In the genomic region with DNA sequence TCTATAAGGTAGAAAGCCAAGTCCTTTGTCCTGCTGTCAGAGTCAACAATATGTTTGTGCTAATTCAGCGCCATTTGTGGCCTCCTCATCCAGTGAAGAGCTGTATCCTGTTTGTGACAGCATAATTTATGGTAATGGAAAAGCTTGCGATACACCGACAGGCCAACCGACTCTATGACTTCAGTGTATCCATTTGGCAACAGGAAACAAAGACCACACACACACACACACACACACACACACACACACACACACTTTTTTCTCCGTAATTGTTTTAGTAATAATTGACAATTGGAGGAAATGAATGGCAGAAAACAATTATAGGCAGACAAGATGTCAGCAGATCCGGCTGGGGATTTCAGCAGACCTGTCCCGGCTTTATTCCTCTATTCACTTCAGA, we compare ENCODE assay signal across 10 mouse cellular contexts. TPM values are rescaled to one million over a fixed set of nuclear protein-coding genes. Genes with fewer than 3 reads are reported as not detected.
DNase-seq lines count a peak whose midpoint lies in the region; ATAC-seq and TF ChIP-seq lines count a peak whose summit lies in the region.
"Had no signal": no experiment of that assay in that cellular context is flagged by ENCODE, and none has a peak within 500 bp of the region (broad histone marks: within the 10 kb centered on the region; RNA-seq: fewer than 3 reads in every experiment).

No protein-coding gene starts in this region.

- ATAC-seq in midbrain, embryonic 11.5 days (ENCODE audit: low FRiP score), result peak; percentile 43; the same call in 1 of the 2 replicates
- no peak for ATAC-seq in midbrain, postnatal 0 days (ENCODE audit: low FRiP score)
- no peak for ATAC-seq in neural tube, embryonic 15.5 days (ENCODE audit: low FRiP score)
- no peak for ATAC-seq in stomach, postnatal 0 days (ENCODE audit: low FRiP score, low TSS enrichment)

- DNase-seq in embryo, embryonic 11 days, result peak; percentile 27
- no peak for DNase-seq in embryo, embryonic 10 days (ENCODE audit: low spot score)
- DNase-seq in midbrain, embryonic 11.5 days (ENCODE audit: low spot score, missing footprints), result peak; percentile 82
- DNase-seq in midbrain, postnatal 0 days (ENCODE audit: low spot score), result no peak
- peak; percentile 56 to 62 for DNase-seq in kidney, postnatal 25 days
- DNase-seq in testis, postnatal 10 days (ENCODE audit: low spot score), result no peak
- DNase-seq in stomach, postnatal 0 days (ENCODE audit: low spot score), result no peak

- H3K27ac ChIP-seq in midbrain, embryonic 11.5 days (ENCODE audit: low read depth, low read length), result no peak overlapping the region
- H3K27ac ChIP-seq in midbrain, postnatal 0 days (ENCODE audit: low read depth, low read length), result no peak overlapping the region
- peak overlapping the region; percentile 42 for H3K27ac ChIP-seq in neural tube, embryonic 15.5 days (replicated peaks)
- no peak overlapping the region for H3K27ac ChIP-seq in stomach, postnatal 0 days (replicated peaks)

- H3K4me2 ChIP-seq in midbrain, embryonic 11.5 days, result no peak overlapping the region
- H3K4me2 ChIP-seq in midbrain, postnatal 0 days (ENCODE audit: low read depth, low read length, poor library complexity, severe bottlenecking), result no peak overlapping the region
- no peak overlapping the region for H3K4me2 ChIP-seq in neural tube, embryonic 15.5 days
- H3K4me2 ChIP-seq in stomach, postnatal 0 days (replicated peaks; ENCODE audit: low read depth), result no peak overlapping the region

- H3K4me3 ChIP-seq in midbrain, embryonic 11.5 days (ENCODE audit: low read depth, low read length), result no peak overlapping the region
- H3K4me3 ChIP-seq in midbrain, postnatal 0 days (ENCODE audit: low read depth, low read length), result no peak overlapping the region
- H3K4me3 ChIP-seq in neural tube, embryonic 15.5 days (replicated peaks), result no peak overlapping the region
- no peak overlapping the region for H3K4me3 ChIP-seq in stomach, postnatal 0 days (ENCODE audit: low read depth, low read length)
- H3K4me3 ChIP-seq: erythroblast, embryonic 14.5 days; myocyte had no signal

- H3K4me1 ChIP-seq in midbrain, embryonic 11.5 days (ENCODE audit: control insufficient read depth, insufficient read depth, low read length), result 0 out of 2 replicates have a peak, but pooled peaks cover 2% of the 10 kb centered on the region
- no peaks in the 10 kb centered on the region for H3K4me1 ChIP-seq in midbrain, postnatal 0 days (ENCODE audit: insufficient read depth, low read length)
- peaks cover 21% of the 10 kb centered on the region for H3K4me1 ChIP-seq in neural tube, embryonic 15.5 days
- no peaks in the 10 kb centered on the region for H3K4me1 ChIP-seq in stomach, postnatal 0 days (replicated peaks; ENCODE audit: control insufficient read depth, insufficient read depth)

- no peaks in the 10 kb centered on the region for H3K9me3 ChIP-seq in midbrain, embryonic 11.5 days (ENCODE audit: control insufficient read depth, low read length)
- no peaks in the 10 kb centered on the region for H3K9me3 ChIP-seq in midbrain, postnatal 0 days (ENCODE audit: low read length)
- no peaks in the 10 kb centered on the region for H3K9me3 ChIP-seq in neural tube, embryonic 15.5 days (replicated peaks)
- no peaks in the 10 kb centered on the region for H3K9me3 ChIP-seq in stomach, postnatal 0 days (ENCODE audit: control insufficient read depth, low read length)

- no peak overlapping the region for H3K9ac ChIP-seq in midbrain, embryonic 11.5 days (ENCODE audit: low read length)
- H3K9ac ChIP-seq in midbrain, postnatal 0 days (replicated peaks; ENCODE audit: low read length, poor library complexity, severe bottlenecking), result no peak overlapping the region
- H3K9ac ChIP-seq in neural tube, embryonic 15.5 days (replicated peaks), result no peak overlapping the region
- H3K9ac ChIP-seq in stomach, postnatal 0 days (ENCODE audit: low read length), result no peak overlapping the region

- no peak for TF ChIP-seq CTCF in midbrain, postnatal 0 days (IDR thresholded peaks at IDR 0.05)
- TF ChIP-seq CTCF in stomach, postnatal 0 days (IDR thresholded peaks at IDR 0.05; ENCODE audit: low read depth), result no peak

- no peak for TF ChIP-seq EP300 in stomach, postnatal 0 days (optimal IDR thresholded peaks at IDR 0.05)

- H3K36me3 ChIP-seq in midbrain, embryonic 11.5 days (ENCODE audit: control insufficient read depth, insufficient read depth, low read length), result no peaks in the 10 kb centered on the region
- no peaks in the 10 kb centered on the region for H3K36me3 ChIP-seq in midbrain, postnatal 0 days (ENCODE audit: insufficient read depth, low read length)
- no peaks in the 10 kb centered on the region for H3K36me3 ChIP-seq in neural tube, embryonic 15.5 days
- no peaks in the 10 kb centered on the region for H3K36me3 ChIP-seq in stomach, postnatal 0 days (ENCODE audit: control insufficient read depth, insufficient read depth, low read length)

- H3K27me3 ChIP-seq in midbrain, embryonic 11.5 days (ENCODE audit: control insufficient read depth, insufficient read depth, low read length), result no peaks in the 10 kb centered on the region
- no peaks in the 10 kb centered on the region for H3K27me3 ChIP-seq in midbrain, postnatal 0 days (ENCODE audit: insufficient read depth, low read length)
- H3K27me3 ChIP-seq in neural tube, embryonic 15.5 days (replicated peaks), result no peaks in the 10 kb centered on the region
- no peaks in the 10 kb centered on the region for H3K27me3 ChIP-seq in stomach, postnatal 0 days (ENCODE audit: control insufficient read depth, insufficient read depth, low read length)

- 78% methylated on average over 7 of the region's 7 CpGs for WGBS in midbrain, embryonic 11.5 days
- WGBS in midbrain, postnatal 0 days, result 48% methylated on average over 7 of the region's 7 CpGs
- WGBS in neural tube, embryonic 15.5 days, result 29% methylated on average over 7 of the region's 7 CpGs
- 56% methylated on average over 7 of the region's 7 CpGs for WGBS in stomach, postnatal 0 days

RNA-seq across cellular contexts. Expression of a gene that starts 4.9 kb away (rescaled TPM):
- polyA plus RNA-seq in midbrain, embryonic 11.5 days (2014; fragmentation: Nextera tagmentation; extraction: Ambion mirVana), result 5.5 and 8.3 TPM in 2 replicates
- total RNA-seq in midbrain, postnatal 0 days (2014; rRNA removed), result 8.1 and 9.3 TPM in 2 replicates
- 3.2 and 4.8 TPM in 2 replicates for polyA plus RNA-seq in midbrain, postnatal 0 days (2015; fragmentation: Nextera tagmentation; extraction: Ambion mirVana)
- 5.9 and 7.2 TPM in 2 replicates for polyA plus RNA-seq in neural tube, embryonic 15.5 days (2015; fragmentation: Nextera tagmentation; extraction: Ambion mirVana)
- polyA plus RNA-seq in stomach, postnatal 0 days (2015; fragmentation: Nextera tagmentation; extraction: Ambion mirVana), result 5.2 and 8.2 TPM in 2 replicates
- polyA plus RNA-seq: erythroblast, embryonic 14.5 days had no signal

Comparison
In these comparisons a context has a peak if more than half of its experiments do, and no peak if none do; other contexts are left out.
1. DNase-seq: peak in embryo, embryonic 11 days (single experiment), midbrain, embryonic 11.5 days (single experiment) and kidney, postnatal 25 days (2 of 2); none in embryo, embryonic 10 days (single experiment), midbrain, postnatal 0 days (single experiment), testis, postnatal 10 days (single experiment) and stomach, postnatal 0 days (single experiment).